Mouse (Mus musculus) spleen, adult 2 months (tissue): ENCODE results near the gene Hist1h2bq.

ENCODE experiments used
- CTCF ChIP-seq: fragments of 200-500 bp; IDR thresholded peaks from 2 replicates; pipeline ENCODE4 v1.5.1; 2011; ENCODE audit warnings: mild to moderate bottlenecking, inconsistent platforms; ENCODE audit not compliant: insufficient read depth, insufficient read length, insufficient replicate concordance; ENCODE audit errors: extremely low read depth
- POLR2A ChIP-seq: fragments of 200-500 bp; IDR thresholded peaks from 2 replicates; pipeline ENCODE4 v1.6.1; 2011; ENCODE audit warnings: low read depth, low read length, inconsistent platforms

DNA sequence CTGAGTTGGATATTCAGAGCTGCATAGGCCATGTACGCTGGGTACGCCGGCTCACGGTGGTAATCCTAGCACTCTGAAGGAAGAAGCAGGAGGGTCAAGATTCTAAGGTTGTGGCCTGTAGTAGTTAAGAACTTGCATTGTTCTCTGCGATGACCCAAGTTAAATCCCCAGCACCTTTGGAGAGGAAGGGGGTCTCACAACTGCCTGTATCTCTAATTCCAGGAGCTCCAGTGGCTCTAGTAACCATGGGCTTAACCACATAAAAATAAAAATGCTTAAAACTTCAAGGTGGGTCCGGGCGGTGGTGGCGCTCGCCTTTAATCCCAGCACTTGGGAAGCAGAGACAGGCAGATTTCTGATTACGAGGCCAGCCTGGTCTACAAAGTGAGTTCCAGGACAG, 20.3 kb upstream of the Hist1h2bq start:
- TF ChIP-seq CTCF (no peak), POLR2A (no peak)
